In the genomic region with DNA sequence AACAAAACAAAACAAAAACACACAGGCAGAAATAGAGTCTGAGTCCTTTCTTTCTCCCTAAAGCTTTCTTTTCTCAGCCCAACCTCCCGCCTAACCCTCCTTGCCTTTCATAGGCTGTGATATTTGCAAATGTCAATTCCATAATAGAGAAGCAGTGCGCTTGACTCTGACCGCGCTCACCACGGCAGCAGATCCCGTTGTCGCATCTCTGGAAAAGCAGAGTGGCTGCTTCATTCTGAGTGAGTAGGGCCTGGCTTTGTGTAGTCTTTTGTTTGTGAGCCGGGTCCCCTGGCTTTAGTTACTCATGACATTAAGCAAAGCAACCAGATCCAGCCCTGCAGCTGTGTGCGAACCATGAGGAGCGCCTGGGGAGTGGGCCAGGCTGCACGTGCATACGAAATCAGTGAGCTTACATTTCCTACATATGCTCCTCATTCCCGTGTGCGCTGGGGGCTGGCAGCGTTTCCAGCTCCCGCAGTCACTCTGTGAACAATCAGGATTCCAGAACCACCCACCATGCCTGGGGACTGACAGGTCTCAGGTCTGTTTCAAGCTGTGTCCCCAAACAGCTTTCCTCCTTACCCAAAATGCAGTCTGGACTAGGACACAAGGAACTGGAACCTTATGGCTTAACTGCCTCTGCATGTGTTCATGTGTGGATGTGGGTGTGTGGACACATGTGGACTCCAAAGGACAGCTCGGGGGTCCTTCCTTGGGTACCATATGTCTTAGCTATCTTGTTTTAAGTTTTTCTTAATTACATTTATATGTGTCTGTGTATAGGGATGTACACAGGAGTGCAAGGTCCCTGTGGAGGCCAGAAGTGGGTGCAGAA, we compare ENCODE assay signal across 9 mouse cellular contexts.
DNase-seq lines count a peak whose midpoint lies in the region; ATAC-seq and TF ChIP-seq lines count a peak whose summit lies in the region.
"Had no signal": no experiment of that assay in that cellular context is flagged by ENCODE, and none has a peak within 500 bp of the region (broad histone marks: within the 10 kb centered on the region; RNA-seq: fewer than 3 reads in every experiment).

No protein-coding gene starts in this region.

- no peaks in the 10 kb centered on the region for H3K9me3 ChIP-seq in limb, embryonic 13.5 days
- no peaks in the 10 kb centered on the region for H3K9me3 ChIP-seq in stomach, embryonic 14.5 days (ENCODE audit: control insufficient read depth, low read depth, low read length)
- H3K9me3 ChIP-seq: liver, embryonic 13.5 days had no signal

- WGBS in cerebellum, adult 2 months, result 19% methylated on average over 17 of the region's 17 CpGs
- WGBS in limb, embryonic 13.5 days, result 12% methylated on average over 17 of the region's 17 CpGs
- 22% methylated on average over 17 of the region's 17 CpGs for WGBS in stomach, embryonic 14.5 days

- peak; percentile 38 to 43 for DNase-seq in cerebellum, adult 2 months
- peak; percentile 22 for DNase-seq in Muller cell, postnatal 12 days (ENCODE audit: inconsistent ontology term)
- DNase-seq in frontal cortex, postnatal 36 days (ENCODE audit: low spot score in 2 of 2), result peak; percentile 19 to 21
- no peak for DNase-seq in thymus, postnatal 36 days
- no peak for DNase-seq in adrenal gland, postnatal 10 days
- DNase-seq: liver, embryonic 13.5 days had no signal

- no peaks in the 10 kb centered on the region for H3K27me3 ChIP-seq in cerebellum, adult 2 months (ENCODE audit: control insufficient read depth, insufficient read depth, low read length)
- H3K27me3 ChIP-seq in limb, embryonic 13.5 days, result peaks cover 11% of the 10 kb centered on the region; the same call in 1 of the 2 replicates
- no peaks in the 10 kb centered on the region for H3K27me3 ChIP-seq in stomach, embryonic 14.5 days (ENCODE audit: control insufficient read depth, insufficient read depth, low read length)
- H3K27me3 ChIP-seq: liver, embryonic 13.5 days had no signal

- ATAC-seq in cerebellum, adult (ENCODE audit: insufficient number of reproducible peaks, low FRiP score, low TSS enrichment), result no peak
- peak; percentile 87 for ATAC-seq in limb, embryonic 13.5 days (ENCODE audit: low FRiP score, low read depth)
- ATAC-seq in stomach, embryonic 14.5 days (ENCODE audit: insufficient number of reproducible peaks, insufficient read depth, low FRiP score, low read depth), result peak; percentile 53; the same call in 1 of the 2 replicates

- H3K4me3 ChIP-seq in cerebellum, adult 2 months (replicated peaks; ENCODE audit: insufficient read depth, low read depth, low read length), result no peak overlapping the region
- peak overlapping the region; percentile 24 for H3K4me3 ChIP-seq in limb, embryonic 13.5 days
- no peak overlapping the region for H3K4me3 ChIP-seq in stomach, embryonic 14.5 days (ENCODE audit: low read depth, low read length)
- H3K4me3 ChIP-seq: liver, embryonic 13.5 days had no signal

- peak overlapping the region; percentile 56 for H3K4me2 ChIP-seq in limb, embryonic 13.5 days (replicated peaks)
- H3K4me2 ChIP-seq in stomach, embryonic 14.5 days (replicated peaks; ENCODE audit: low read depth, low read length), result peak overlapping the region; percentile 33
- H3K4me2 ChIP-seq: liver, embryonic 13.5 days had no signal

- H3K36me3 ChIP-seq in limb, embryonic 13.5 days, result no peaks in the 10 kb centered on the region
- no peaks in the 10 kb centered on the region for H3K36me3 ChIP-seq in stomach, embryonic 14.5 days (ENCODE audit: control insufficient read depth, insufficient read depth, low read length)
- H3K36me3 ChIP-seq: liver, embryonic 13.5 days had no signal

- peak overlapping the region; percentile 43; the same call in 1 of the 2 replicates for H3K9ac ChIP-seq in limb, embryonic 13.5 days
- no peak overlapping the region for H3K9ac ChIP-seq in stomach, embryonic 14.5 days (replicated peaks; ENCODE audit: low read depth, low read length)
- H3K9ac ChIP-seq: liver, embryonic 13.5 days had no signal

- no peak for TF ChIP-seq CTCF in cerebellum, adult 2 months (IDR thresholded peaks at IDR 0.05; ENCODE audit: borderline replicate concordance, insufficient read depth, low read depth, low read length)

- TF ChIP-seq POLR2A in cerebellum, adult 2 months (IDR thresholded peaks at IDR 0.05; ENCODE audit: borderline replicate concordance, insufficient read depth, low read length), result no peak

- peaks cover 25% of the 10 kb centered on the region for H3K4me1 ChIP-seq in cerebellum, adult 2 months (ENCODE audit: control insufficient read depth, insufficient read depth, low read length)
- H3K4me1 ChIP-seq in limb, embryonic 13.5 days, result peaks cover 47% of the 10 kb centered on the region
- H3K4me1 ChIP-seq in stomach, embryonic 14.5 days (ENCODE audit: control insufficient read depth, insufficient read depth, low read length), result 0 out of 2 replicates have a peak, but pooled peaks cover 2% of the 10 kb centered on the region
- H3K4me1 ChIP-seq: liver, embryonic 13.5 days had no signal

- H3K27ac ChIP-seq in cerebellum, adult 2 months (ENCODE audit: insufficient read depth, low read length), result no peak overlapping the region; the same call in 1 of the 2 replicates
- peak overlapping the region; percentile 69 for H3K27ac ChIP-seq in limb, embryonic 13.5 days
- H3K27ac ChIP-seq in stomach, embryonic 14.5 days (ENCODE audit: low read length), result no peak overlapping the region
- H3K27ac ChIP-seq: liver, embryonic 13.5 days had no signal

Comparison
In these comparisons a context has a peak if more than half of its experiments do, and no peak if none do; other contexts are left out.
1. DNase-seq: peak in cerebellum, adult 2 months (2 of 2), Muller cell, postnatal 12 days (single experiment) and frontal cortex, postnatal 36 days (2 of 2); none in thymus, postnatal 36 days (0 of 2) and adrenal gland, postnatal 10 days (single experiment).